Mouse (Mus musculus) cortical plate, adult 2 months (tissue): ENCODE measurements at regions not wholly inside any gene's neighbourhood (a gene's known extent, or its start where the extent isn't known, plus 50 kb on each side); places are given as distances from the start of the nearest gene placed in this dataset.

Source experiments
- CTCF ChIP-seq: fragments of 200-500 bp; IDR thresholded peaks from 2 replicates; pipeline ENCODE4 v1.5.1; 2011; ENCODE audit warnings: mild to moderate bottlenecking, control low read depth, low read length; ENCODE audit not compliant: insufficient read depth; ENCODE audit errors: extremely low read depth
- POLR2A ChIP-seq: fragments of 200-500 bp; IDR thresholded peaks from 2 replicates; pipeline ENCODE4 v1.6.1; 2011; ENCODE audit warnings: mild to moderate bottlenecking, low read length, control low read depth; ENCODE audit not compliant: insufficient read depth; ENCODE audit errors: extremely low read depth

DNA sequence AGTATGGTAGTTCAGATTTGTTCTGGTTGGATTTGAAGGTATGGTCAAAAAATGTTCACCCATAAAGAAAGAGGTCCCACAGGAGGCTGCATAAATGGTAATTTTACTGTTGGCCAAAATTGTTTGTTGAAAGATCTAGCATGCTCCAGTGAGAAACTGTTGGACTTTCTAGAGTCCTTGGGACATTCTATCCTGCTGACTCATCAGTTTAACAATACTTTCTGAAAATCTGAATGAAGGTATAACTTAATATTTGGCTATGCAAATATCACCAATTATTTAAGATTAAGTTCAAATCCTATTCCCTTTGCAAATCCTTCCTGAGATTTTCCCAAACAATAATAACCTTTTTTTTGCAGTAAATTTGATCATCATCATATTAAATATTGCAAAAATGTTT lies 257.3 kb downstream of the Sim1 start:
- TF ChIP-seq POLR2A (no peak), CTCF (no peak)
